Mouse (Mus musculus): ENCODE measurements around the gene Gm13043. TPM values are rescaled to one million over a fixed set of nuclear protein-coding genes. Genes with fewer than 3 reads are reported as not detected.

Gene Gm13043
- not detected in 2 replicates for polyA plus RNA-seq (2012; rRNA removed)

DNA sequence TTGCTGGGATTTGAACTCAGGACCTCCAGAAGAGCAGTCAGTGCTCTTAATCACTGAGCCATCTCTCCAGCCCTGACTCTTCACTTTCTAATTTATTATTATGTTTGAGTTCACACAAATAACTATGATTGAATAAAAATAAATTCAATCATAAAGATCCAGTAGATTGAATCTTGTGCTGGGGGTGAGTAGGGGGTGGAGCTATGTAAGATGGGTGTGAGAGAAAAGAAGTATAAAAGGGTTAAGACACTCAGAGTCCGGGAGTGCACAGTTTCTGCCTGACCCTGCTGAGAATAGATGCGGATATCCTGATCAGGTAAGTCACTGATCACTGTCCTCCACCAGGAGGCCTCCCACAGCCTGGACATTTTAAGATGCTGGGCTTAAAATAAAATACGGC lies at the start of gene Gm13043:
Gm13043 (plus strand) TSS at position 301 of the 400 bp plus-strand sequence.

DNA sequence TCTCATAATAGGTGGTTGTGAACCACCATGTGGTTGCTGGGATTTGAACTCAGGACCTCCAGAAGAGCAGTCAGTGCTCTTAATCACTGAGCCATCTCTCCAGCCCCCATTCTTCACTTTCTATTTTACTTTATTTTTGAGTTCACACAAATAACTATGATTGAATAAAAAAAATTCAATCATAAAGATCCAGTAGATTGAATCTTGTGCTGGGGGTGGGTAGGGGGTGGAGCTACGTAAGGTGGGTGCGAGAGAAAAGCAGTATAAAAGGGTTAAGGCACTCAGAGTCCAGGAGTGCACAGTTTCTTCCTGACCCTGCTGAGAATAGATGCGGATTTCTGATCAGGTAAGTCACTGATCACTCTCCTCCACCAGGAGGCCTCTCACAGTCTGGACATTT lies 24.5 kb downstream of the Gm13043 start, which contains the start of gene Gm13040:
Gm13040 (plus strand) TSS at position 301 of the 400 bp plus-strand sequence.

DNA sequence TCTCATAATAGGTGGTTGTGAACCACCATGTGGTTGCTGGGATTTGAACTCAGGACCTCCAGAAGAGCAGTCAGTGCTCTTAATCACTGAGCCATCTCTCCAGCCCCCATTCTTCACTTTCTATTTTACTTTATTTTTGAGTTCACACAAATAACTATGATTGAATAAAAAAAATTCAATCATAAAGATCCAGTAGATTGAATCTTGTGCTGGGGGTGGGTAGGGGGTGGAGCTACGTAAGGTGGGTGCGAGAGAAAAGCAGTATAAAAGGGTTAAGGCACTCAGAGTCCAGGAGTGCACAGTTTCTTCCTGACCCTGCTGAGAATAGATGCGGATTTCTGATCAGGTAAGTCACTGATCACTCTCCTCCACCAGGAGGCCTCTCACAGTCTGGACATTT lies 40.3 kb downstream of the Gm13043 start, which contains the start of the genes BC080695 and Gm13057:
BC080695 (plus strand) TSS at position 301 of the 400 bp plus-strand sequence.
Gm13057 (plus strand) TSS at position 310 of the 400 bp plus-strand sequence.

Other genes starting within 250 kb of the Gm13043 start
- gene Pdpn, start 211.8 kb upstream of the Gm13043 start, polyA plus RNA-seq (2012; rRNA removed) = 17.5 and 20.4 TPM in 2 replicates
- 0.28 and 0.53 TPM in 2 replicates for gene Lrrc38, start 161.6 kb upstream of the Gm13043 start, polyA plus RNA-seq (2012; rRNA removed)
- not detected in 2 replicates for gene Pramel1, start 116.9 kb upstream of the Gm13043 start, polyA plus RNA-seq (2012; rRNA removed)
- 11.2 and 13.6 TPM in 2 replicates for gene Pramef8, start 98.9 kb upstream of the Gm13043 start, polyA plus RNA-seq (2012; rRNA removed)
- gene Oog4, start 61.0 kb upstream of the Gm13043 start, polyA plus RNA-seq (2012; rRNA removed) = not detected in 2 replicates
- gene Gm13040, start 24.6 kb downstream of the Gm13043 start, polyA plus RNA-seq (2012; rRNA removed) = not detected in 2 replicates
- not detected in 2 replicates for gene BC080695, start 40.4 kb downstream of the Gm13043 start, polyA plus RNA-seq (2012; rRNA removed)
- not detected in 2 replicates for gene Gm13057, start 40.4 kb downstream of the Gm13043 start, polyA plus RNA-seq (2012; rRNA removed)
- not detected in 2 replicates for gene Gm13083, start 103.7 kb downstream of the Gm13043 start, polyA plus RNA-seq (2012; rRNA removed)
- not detected in 2 replicates for gene Gm13088, start 145.9 kb downstream of the Gm13043 start, polyA plus RNA-seq (2012; rRNA removed)
- gene Gm13089, start 191.4 kb downstream of the Gm13043 start, polyA plus RNA-seq (2012; rRNA removed) = not detected in 2 replicates
- not detected in 2 replicates for gene Gm13078, start 208.1 kb downstream of the Gm13043 start, polyA plus RNA-seq (2012; rRNA removed)

Data from central nervous system, embryonic 18 days (tissue).